Mouse (Mus musculus) midbrain, embryonic 12.5 days (tissue): ENCODE results near the gene Obsl1. TPM values are rescaled to one million over a fixed set of nuclear protein-coding genes. Genes with fewer than 3 reads are reported as not detected.

ENCODE experiments used
- ATAC-seq: fragments of 200-750 bp; cut with Nextera tagmentation; 2 replicates; pipeline ENCODE4 v1.8.0; 2017; ENCODE audit warnings: low read depth, moderate TSS enrichment, moderate library complexity; ENCODE audit not compliant: low FRiP score
- H3K27ac ChIP-seq: fragments of 300-500 bp; sonication (generic); replicated peaks from 2 replicates; pipeline ENCODE4 v1.5.1; 2016; ENCODE audit warnings: mild to moderate bottlenecking
- H3K27me3 ChIP-seq: fragments of 300-500 bp; sonication (generic); 2 replicates; pipeline ENCODE4 v1.6.1; 2016; ENCODE audit warnings: mild to moderate bottlenecking
- H3K36me3 ChIP-seq: fragments of 300-500 bp; sonication (generic); 2 replicates; pipeline ENCODE4 v1.6.1; 2016
- H3K4me1 ChIP-seq: fragments of 300-500 bp; sonication (generic); 2 replicates; pipeline ENCODE4 v1.6.1; 2016
- H3K4me2 ChIP-seq: fragments of 300-500 bp; sonication (generic); replicated peaks from 2 replicates; pipeline ENCODE4 v1.6.1; 2016; ENCODE audit warnings: mild to moderate bottlenecking, moderate library complexity
- H3K4me3 ChIP-seq: fragments of 300-500 bp; sonication (generic); 2 replicates; pipeline ENCODE4 v1.5.1; 2016; ENCODE audit warnings: mild to moderate bottlenecking
- H3K9ac ChIP-seq: fragments of 300-500 bp; sonication (generic); replicated peaks from 2 replicates; pipeline ENCODE4 v1.6.1; 2016; ENCODE audit warnings: mild to moderate bottlenecking, moderate library complexity
- H3K9me3 ChIP-seq: fragments of 300-500 bp; sonication (generic); 2 replicates; pipeline ENCODE4 v1.6.1; 2016; ENCODE audit warnings: mild to moderate bottlenecking
- WGBS: fragments of 180-500 bp; shearing (Covaris S2); methylation state at CpG from one replicate; pipeline ENCODE4 v1.1.7; 2016; 5-methylcytosine and 5-hydroxymethylcytosine counted together
- polyA plus RNA-seq: library from polyadenylated mRNA; unstranded; fragments of >200 nt; fragmentation: Nextera tagmentation; extraction: Ambion mirVana; gene quantifications from 2 replicates; pipeline ENCODE4 v1.2.1, GENCODE M21; 2016

Gene Obsl1
- polyA plus RNA-seq, 1 experiment from 2014 or later, result 46.6 TPM

GRCm38 (mm10) chr1:75498897-75499296 lies 7.4 kb downstream of the Obsl1 start:
- Histone ChIP-seq H3K4me1 (no peaks in the 10 kb centered on the region), H3K4me2 (no peak overlapping the region), H3K9me3 (no peaks in the 10 kb centered on the region), H3K36me3 (peaks cover 49% of the 10 kb centered on the region), H3K27me3 (peaks cover 6% of the 10 kb centered on the region; the same call in 1 of the 2 replicates), H3K4me3 (no peak overlapping the region), H3K27ac (no peak overlapping the region), H3K9ac (no peak overlapping the region)
- no peak for ATAC-seq
- WGBS, result 94% methylated on average over 4 of the region's 4 CpGs

DNA sequence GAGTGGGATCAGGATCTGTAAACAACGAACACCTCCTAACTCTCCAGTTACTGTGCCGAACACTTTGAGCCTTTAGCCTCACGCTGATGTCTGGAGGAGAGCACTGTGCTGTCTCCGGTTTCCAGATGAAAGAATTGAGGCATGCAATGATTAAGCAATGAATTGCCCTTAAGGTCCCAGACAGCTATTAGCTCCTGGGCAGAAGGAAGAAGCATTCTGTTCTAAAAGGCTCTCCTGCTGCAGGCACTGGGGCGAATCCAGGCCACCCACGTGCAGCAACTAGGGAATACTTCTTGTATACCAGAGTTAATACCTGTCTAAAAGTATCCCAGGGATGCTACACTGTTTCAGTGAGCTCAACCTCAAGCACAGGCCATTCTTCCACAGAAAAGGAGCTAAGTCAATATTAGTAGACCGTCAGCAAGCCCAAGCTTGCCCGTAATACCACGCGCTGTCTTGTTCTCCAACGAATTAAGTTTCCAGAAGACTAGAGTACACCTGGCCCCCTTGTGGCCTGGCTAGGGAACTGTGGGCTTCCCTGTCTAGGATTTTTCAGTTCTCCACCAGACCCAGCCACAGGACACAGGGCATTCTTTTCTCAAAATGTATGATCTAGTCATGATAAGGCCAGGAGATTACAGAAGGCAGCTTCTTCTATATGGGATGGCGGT lies 11.2 kb downstream of the Obsl1 start:
- Histone ChIP-seq H3K9me3 (no peaks in the 10 kb centered on the region), H3K4me2 (no peak overlapping the region), H3K4me3 (no peak overlapping the region), H3K9ac (no peak overlapping the region), H3K27ac (no peak overlapping the region), H3K36me3 (peaks cover 40% of the 10 kb centered on the region), H3K27me3 (peaks cover 32% of the 10 kb centered on the region), H3K4me1 (no peaks in the 10 kb centered on the region)
- no peak for ATAC-seq
- 45% methylated on average over 12 of the region's 12 CpGs for WGBS

DNA sequence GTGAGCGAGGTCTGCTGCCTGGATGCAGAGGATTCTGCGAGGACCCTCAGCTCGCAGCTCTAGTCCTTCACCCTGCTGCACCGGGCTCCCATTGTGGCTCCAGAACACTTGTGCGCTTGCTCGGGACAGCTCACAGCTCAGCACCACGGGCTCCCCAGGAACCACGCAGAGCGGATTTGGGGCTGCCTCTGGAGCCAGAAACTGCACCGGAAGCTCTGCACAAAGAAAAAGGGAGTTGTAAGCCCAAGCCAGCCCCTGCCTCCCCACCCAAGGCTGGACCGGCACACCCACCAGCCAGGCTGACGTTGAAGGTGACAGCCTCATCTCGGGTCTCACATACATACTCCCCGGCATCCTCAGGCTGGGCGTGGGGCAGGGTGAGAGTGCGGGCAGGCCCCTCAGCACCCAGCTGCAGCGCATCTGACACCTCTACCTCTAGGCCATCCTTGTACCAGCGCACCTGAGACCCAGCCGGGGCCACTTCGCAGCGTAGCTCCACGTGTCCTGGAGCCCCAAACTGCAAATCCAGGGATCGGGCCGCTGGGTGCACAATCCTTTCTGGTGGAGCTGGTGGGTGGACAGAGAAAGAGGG lies 13.6 kb downstream of the Obsl1 start:
- ATAC-seq, result no peak
- H3K4me1 ChIP-seq, result peaks cover 5% of the 10 kb centered on the region; the same call in 1 of the 2 replicates
- H3K4me3 ChIP-seq, result no peak overlapping the region
- H3K4me2 ChIP-seq, result no peak overlapping the region
- peaks cover 29% of the 10 kb centered on the region for H3K36me3 ChIP-seq
- H3K9ac ChIP-seq, result no peak overlapping the region
- peaks cover 53% of the 10 kb centered on the region for H3K27me3 ChIP-seq
- WGBS, result 32% methylated on average over 24 of the region's 24 CpGs
- H3K9me3 ChIP-seq, result no peaks in the 10 kb centered on the region
- H3K27ac ChIP-seq, result no peak overlapping the region

DNA sequence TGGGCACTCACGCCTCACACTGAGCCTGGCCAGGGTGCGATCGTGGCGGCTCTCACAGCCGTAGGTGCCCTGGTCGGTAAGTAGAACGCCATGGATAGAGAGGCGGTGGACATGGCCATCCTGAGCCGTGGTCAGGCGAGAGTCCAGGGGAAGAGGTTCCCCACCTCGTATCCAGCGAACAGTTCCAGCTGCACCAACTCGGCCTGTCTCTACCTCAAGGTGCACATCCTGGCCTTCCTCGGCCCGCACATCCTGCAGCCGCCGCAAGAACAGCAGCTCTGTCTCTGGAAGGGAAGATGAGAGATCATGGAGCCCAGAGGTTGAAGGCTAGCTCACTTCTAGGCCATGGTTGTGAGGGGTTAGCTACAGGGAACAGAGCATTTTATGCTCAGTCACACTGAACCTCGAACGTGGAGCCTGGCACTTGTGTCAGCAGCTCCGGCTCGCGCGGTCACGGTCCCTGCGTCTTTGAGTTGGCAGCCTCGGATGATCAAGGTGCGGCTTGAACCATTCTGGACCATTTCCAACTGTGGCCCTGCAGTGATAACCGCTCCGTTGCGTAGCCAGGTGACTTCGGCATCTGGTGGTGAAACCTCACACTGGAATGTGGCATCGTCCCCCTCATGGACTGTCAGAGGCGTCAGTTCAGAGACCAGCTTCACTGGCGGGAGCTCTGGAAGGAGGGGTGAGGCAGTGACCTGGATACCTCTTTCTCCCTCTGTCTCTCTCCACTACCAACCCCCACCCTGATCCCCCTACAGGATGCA lies 15.3 kb downstream of the Obsl1 start:
- no peak overlapping the region for H3K4me3 ChIP-seq
- WGBS, result 87% methylated on average over 34 of the region's 34 CpGs
- H3K36me3 ChIP-seq, result peaks cover 16% of the 10 kb centered on the region
- no peaks in the 10 kb centered on the region for H3K9me3 ChIP-seq
- H3K27me3 ChIP-seq, result peaks cover 71% of the 10 kb centered on the region
- H3K4me2 ChIP-seq, result no peak overlapping the region
- no peak for ATAC-seq
- H3K9ac ChIP-seq, result no peak overlapping the region
- peaks cover 19% of the 10 kb centered on the region for H3K4me1 ChIP-seq
- H3K27ac ChIP-seq, result no peak overlapping the region

- Histone ChIP-seq H3K27ac (no peak overlapping the region), H3K9me3 (no peaks in the 10 kb centered on the region), H3K4me3 (peak overlapping the region; percentile 53), H3K36me3 (peaks cover 44% of the 10 kb centered on the region), H3K27me3 (peaks cover 94% of the 10 kb centered on the region), H3K4me2 (peak overlapping the region; percentile 88), H3K4me1 (peaks cover 23% of the 10 kb centered on the region), H3K9ac (peak overlapping the region; percentile 50)
- ATAC-seq, result peak; percentile 64
- under 1% methylated on average over 62 of the region's 62 CpGs for WGBS
Observed at GRCm38 (mm10) chr1:75487405-75488161, 18.7 kb downstream of the Obsl1 start.

DNA sequence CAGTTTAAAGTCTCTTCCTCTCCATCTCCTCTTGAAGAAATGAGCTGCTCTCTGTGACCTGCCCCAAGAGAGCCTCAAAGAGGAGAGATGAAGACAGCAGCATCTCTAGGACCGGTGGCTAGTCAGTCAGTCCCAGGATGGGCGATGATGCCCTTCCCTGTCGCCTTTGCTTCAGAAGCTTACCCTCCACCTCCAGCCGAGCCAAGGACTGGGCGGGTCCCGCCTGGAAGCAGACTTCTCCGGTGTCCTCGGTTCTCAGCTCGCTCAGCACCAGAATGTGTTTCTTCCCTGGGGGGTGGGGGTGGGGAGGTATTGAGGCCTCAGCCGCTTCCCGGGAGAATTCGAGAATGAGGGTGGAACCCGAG lies 19.2 kb downstream of the Obsl1 start:
- peak overlapping the region; percentile 88 for H3K4me2 ChIP-seq
- H3K27ac ChIP-seq, result no peak overlapping the region
- H3K27me3 ChIP-seq, result peaks cover 94% of the 10 kb centered on the region
- H3K9ac ChIP-seq, result peak overlapping the region; percentile 50; the same call in 1 of the 2 replicates
- H3K9me3 ChIP-seq, result no peaks in the 10 kb centered on the region
- ATAC-seq, result peak; percentile 3; the same call in 1 of the 2 replicates
- peak overlapping the region; percentile 53 for H3K4me3 ChIP-seq
- peaks cover 44% of the 10 kb centered on the region for H3K36me3 ChIP-seq
- H3K4me1 ChIP-seq, result peaks cover 25% of the 10 kb centered on the region
- 3% methylated on average over 13 of the region's 13 CpGs for WGBS

GRCm38 (mm10) chr1:75486561-75486960 lies 19.7 kb downstream of the Obsl1 start:
- 6% methylated on average over 24 of the region's 24 CpGs for WGBS
- peak overlapping the region; percentile 88 for H3K4me2 ChIP-seq
- no peak; the same call in 1 of the 2 replicates for ATAC-seq
- no peak overlapping the region for H3K9ac ChIP-seq
- H3K27ac ChIP-seq, result no peak overlapping the region
- H3K4me3 ChIP-seq, result peak overlapping the region; percentile 53
- H3K9me3 ChIP-seq, result no peaks in the 10 kb centered on the region
- peaks cover 94% of the 10 kb centered on the region for H3K27me3 ChIP-seq
- H3K4me1 ChIP-seq, result peaks cover 25% of the 10 kb centered on the region
- H3K36me3 ChIP-seq, result peaks cover 43% of the 10 kb centered on the region

DNA sequence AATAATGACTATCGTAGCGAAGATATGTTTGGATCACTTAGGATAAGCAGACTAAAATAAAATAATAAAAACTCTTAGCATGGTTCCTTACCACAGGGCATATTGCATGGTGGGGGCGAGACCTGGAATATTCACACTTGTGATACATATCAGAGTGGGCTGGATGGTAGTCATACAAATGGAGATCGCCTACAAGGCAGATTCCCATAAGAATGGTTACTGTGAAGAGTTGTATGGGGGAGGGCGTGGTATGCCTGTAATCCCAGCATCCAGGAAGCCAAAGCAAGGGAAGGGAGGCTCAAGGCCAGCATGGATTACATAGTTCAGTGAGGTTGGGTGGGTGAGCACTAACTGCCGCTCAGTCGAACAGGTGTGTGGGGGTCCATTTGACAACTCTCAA lies 25.5 kb downstream of the Obsl1 start:
- no peak overlapping the region; the same call in 1 of the 2 replicates for H3K9ac ChIP-seq
- H3K9me3 ChIP-seq, result no peaks in the 10 kb centered on the region
- 86% methylated on average over 7 of the region's 7 CpGs for WGBS
- no peak for ATAC-seq
- no peak overlapping the region for H3K27ac ChIP-seq
- peak overlapping the region; percentile 82 for H3K4me3 ChIP-seq
- H3K36me3 ChIP-seq, result peaks cover 40% of the 10 kb centered on the region
- peaks cover 59% of the 10 kb centered on the region for H3K27me3 ChIP-seq
- H3K4me2 ChIP-seq, result peak overlapping the region; percentile 90
- peaks cover 38% of the 10 kb centered on the region for H3K4me1 ChIP-seq

GRCm38 (mm10) chr1:75480036-75480435 lies 26.2 kb downstream of the Obsl1 start:
- WGBS, result 17% methylated on average over 13 of the region's 13 CpGs
- H3K9ac ChIP-seq, result peak overlapping the region; percentile 70
- peak overlapping the region; percentile 82 for H3K4me3 ChIP-seq
- ATAC-seq, result no peak
- no peaks in the 10 kb centered on the region for H3K9me3 ChIP-seq
- peaks cover 52% of the 10 kb centered on the region for H3K27me3 ChIP-seq
- H3K4me1 ChIP-seq, result peaks cover 38% of the 10 kb centered on the region
- peaks cover 40% of the 10 kb centered on the region for H3K36me3 ChIP-seq
- H3K4me2 ChIP-seq, result peak overlapping the region; percentile 90
- peak overlapping the region; percentile 78 for H3K27ac ChIP-seq

DNA sequence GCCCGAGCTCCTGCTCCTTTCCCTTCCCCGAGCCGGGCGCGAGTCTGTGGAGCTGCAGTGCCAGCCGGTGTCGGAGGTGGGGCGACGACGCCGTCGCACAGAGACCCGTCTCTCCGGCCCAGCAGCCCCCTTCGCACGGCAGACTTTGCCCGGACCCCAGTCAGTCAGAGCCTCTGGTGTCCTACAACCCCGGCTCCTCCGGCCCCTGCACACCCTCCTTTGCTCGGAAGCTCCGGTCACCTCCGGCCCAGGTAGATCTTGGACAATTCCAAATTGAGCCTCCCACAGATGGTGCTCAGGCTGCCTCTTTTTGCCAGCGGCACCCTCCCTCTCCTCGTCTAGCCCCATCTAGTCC lies 26.6 kb downstream of the Obsl1 start:
- Histone ChIP-seq H3K9me3 (no peaks in the 10 kb centered on the region), H3K27ac (peak overlapping the region; percentile 78), H3K36me3 (peaks cover 40% of the 10 kb centered on the region), H3K27me3 (peaks cover 47% of the 10 kb centered on the region), H3K9ac (peak overlapping the region; percentile 70), H3K4me1 (peaks cover 38% of the 10 kb centered on the region), H3K4me2 (peak overlapping the region; percentile 90), H3K4me3 (peak overlapping the region; percentile 82)
- 1% methylated on average over 24 of the region's 24 CpGs for WGBS
- no peak; the same call in none of the 2 replicates for ATAC-seq

DNA sequence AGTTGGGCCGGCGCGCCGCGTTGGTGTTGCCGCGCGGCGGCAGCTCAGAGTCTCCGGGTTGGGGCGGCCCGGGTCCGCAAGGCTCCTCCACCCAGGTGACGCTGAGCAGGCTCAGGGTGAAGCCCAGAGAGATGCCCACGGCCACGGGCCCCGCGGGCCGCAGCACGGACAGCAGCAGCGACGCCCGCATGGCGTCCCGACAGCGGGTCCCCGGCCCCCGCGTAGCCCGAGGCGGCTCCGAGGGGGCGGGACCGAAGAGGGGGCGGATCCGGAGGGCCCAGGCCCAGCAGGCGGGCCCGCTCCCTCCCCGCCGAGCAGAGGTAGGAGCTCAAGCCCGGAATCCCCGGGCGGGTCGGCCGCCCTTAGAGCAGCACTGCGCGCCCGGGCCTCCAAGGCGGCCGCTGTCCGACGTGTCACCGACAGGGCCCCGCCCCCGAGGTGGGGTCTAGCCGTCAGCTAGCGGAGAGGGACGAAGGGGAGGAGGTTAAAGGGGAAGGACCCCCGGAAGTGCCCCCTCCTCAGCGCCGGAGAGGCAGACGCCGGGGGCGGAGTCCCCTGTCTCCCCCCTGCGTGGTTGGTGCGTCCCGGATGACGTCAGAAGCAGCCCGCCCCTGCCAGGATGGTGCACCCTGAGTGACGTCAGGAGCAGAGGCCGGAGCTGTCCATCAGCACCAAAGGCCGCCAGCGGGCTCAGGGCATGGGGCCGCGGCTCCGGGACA lies 27.2 kb downstream of the Obsl1 start, which contains the start of the genes Chpf and Tmem198:
Gene Chpf (minus strand): TSS at position 392 of the 719 bp plus-strand sequence.
Gene Tmem198 (plus strand): TSS at position 617 of the 719 bp plus-strand sequence.
- H3K9ac ChIP-seq, result peak within 1 kb of the TSS; percentile 86
- peak; percentile 93 for ATAC-seq
- peaks cover 42% of the 10 kb centered on the region for H3K27me3 ChIP-seq
- peaks cover 40% of the 10 kb centered on the region for H3K36me3 ChIP-seq
- peak within 1 kb of the TSS; percentile 90 for H3K4me2 ChIP-seq
- H3K4me1 ChIP-seq, result peaks cover 38% of the 10 kb centered on the region
- under 1% methylated on average over 62 of the region's 76 CpGs for WGBS
- H3K9me3 ChIP-seq, result no peaks in the 10 kb centered on the region
- H3K27ac ChIP-seq, result peak within 1 kb of the TSS; percentile 78
- peak within 1 kb of the TSS; percentile 82 for H3K4me3 ChIP-seq
